Mouse (Mus musculus): ENCODE measurements around the gene Trappc3.

Gene Trappc3

DNA sequence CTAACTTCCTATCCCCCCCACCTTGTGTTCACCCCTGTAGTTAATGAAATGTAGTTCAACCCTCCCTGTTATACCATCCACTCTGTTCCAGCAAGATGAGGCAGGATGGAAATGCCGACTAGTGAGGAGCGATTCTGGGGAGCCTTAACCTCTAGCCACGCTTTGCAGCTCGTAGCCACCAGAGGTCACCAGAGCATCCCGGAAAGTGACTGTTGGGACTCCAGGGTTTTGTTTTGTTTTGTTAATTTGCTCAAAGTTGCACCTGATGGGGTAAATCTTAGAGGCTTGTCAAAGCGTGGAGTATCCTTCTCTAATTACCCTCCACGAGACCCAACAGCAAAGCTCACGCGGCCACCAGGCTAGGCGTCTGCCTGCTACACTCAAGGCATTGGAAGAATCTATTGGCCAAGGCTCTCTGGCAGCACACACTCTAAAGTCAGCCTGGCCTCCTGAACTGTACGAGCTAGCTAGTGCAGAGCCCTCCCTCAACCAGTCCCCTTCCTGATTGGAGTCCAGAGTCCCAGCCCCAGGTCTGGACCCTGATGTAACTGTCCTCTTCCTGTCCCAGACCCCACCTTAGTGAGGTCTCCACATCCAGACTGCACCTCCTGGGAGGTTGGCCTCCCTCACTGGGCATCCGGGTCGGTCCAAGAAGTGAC, 15.9 kb downstream of the Trappc3 start:
- DNase-seq (ENCODE audit: inconsistent age in 2 of 2, low spot score in 1 of 2): peak in 1 of 2 experiments; percentile 80

DNA sequence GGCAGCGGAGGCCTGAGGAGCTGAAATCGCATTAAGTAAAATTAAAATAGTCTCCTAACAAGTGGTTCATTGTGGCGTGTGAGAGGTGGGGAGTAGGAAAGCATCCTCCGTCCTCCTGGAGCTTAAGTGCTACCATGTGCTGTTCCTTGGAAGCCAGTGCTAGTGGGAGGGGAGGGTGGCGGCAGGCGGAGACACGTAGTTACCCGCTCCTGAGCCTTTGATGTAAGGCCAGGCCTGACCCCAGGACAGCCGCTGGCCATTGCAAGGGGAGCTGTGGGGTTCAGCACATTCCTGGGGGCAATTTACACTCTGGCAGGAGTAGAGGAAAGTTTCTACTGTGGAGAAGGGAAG, 16.4 kb downstream of the Trappc3 start:
- DNase-seq (ENCODE audit: inconsistent age in 2 of 2, low spot score in 1 of 2): no peak

- no peak for DNase-seq (ENCODE audit: inconsistent age in 2 of 2, low spot score in 1 of 2)
These were observed 16.8 kb downstream of the Trappc3 start for GRCm38 (mm10) chr4:126278961-126279360.

DNA sequence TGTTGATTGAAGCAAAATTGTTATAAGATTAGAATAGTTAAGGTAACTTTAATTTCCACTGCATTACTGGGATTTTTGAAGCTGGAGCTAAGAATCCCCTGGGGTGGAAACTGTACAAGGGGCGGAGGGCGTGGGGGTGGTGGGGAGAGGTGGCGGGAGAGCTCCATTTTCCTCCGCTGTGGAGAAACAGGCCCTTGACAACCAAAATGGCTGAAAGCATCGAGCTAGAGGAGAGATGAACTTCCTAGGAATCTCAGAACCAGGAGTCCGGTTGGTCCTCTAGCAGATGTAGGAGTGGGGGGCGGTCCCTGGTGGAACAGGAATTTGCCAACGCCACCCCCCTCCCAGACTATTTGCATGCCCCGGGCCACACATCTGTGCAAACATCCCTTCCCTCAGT, 19.6 kb downstream of the Trappc3 start:
- DNase-seq (ENCODE audit: inconsistent age in 2 of 2, low spot score in 1 of 2): no peak

DNA sequence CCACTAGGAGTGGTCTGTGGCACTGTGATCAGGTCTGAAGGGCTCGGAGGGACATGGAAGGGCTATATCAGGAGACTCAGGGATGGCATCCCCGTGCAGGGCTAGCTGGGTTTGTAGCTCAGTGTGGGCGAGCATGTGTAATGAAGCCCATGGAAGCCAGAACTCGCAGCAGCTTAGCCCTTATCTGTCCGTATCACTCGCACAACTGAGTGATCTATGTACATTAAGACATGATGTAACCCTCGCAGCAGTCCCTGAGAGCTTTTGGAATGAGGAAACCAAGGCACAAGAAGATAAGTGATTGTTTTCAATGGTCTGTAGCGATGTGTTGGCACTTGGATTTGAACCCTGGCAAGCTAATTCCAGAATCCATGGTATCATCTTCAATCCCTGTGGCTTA, 21.5 kb downstream of the Trappc3 start:
- DNase-seq (ENCODE audit: inconsistent age in 2 of 2, low spot score in 1 of 2): no peak

GRCm38 (mm10) chr4:126286492-126286891, 24.4 kb downstream of the Trappc3 start, which contains the start of gene Col8a2:
TSS of gene Col8a2 (plus strand) at chr4:126286793.
- no peak for DNase-seq (ENCODE audit: inconsistent age in 2 of 2, low spot score in 1 of 2)

DNA sequence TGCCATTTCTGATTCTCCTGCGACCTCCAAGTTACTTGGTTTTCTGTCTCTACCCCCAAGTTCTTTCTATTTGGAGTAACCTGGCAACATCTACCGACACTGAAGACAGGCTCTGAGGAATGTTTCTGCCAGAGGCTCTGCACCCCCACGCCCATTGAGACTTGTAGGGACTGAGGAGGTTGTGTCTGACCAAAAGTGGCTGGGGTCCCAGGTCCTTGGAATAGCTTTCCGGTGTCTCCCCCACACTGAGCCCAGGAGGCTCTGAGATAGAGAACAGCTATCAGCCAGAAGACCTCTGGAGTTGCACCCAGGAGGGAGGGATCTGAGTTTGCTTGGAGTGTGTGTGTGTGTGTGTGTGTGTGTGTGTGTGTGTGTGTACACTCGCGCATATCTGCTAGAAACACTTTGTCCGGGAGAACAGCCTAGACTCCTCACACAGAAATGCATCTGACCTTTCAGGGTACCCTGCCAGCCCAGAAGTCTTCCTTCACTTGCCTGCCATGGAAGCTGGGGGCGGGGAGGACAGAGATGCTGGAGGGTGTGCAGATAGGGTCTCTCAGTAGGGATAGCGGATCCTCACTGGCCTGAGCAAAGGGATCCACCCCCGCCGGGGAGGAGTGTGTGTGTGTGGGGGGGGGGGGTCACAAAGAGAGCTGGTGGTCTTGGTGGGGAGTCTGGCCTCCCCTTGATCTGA, 25.3 kb downstream of the Trappc3 start:
- no peak for DNase-seq (ENCODE audit: inconsistent age in 2 of 2, low spot score in 1 of 2)

GRCm38 (mm10) chr4:126288085-126288666, 26.1 kb downstream of the Trappc3 start:
- DNase-seq (ENCODE audit: inconsistent age in 2 of 2, low spot score in 1 of 2): no peak

GRCm38 (mm10) chr4:126290314-126290713, 28.2 kb downstream of the Trappc3 start:
- no peak for DNase-seq (ENCODE audit: inconsistent age in 2 of 2, low spot score in 1 of 2)

DNA sequence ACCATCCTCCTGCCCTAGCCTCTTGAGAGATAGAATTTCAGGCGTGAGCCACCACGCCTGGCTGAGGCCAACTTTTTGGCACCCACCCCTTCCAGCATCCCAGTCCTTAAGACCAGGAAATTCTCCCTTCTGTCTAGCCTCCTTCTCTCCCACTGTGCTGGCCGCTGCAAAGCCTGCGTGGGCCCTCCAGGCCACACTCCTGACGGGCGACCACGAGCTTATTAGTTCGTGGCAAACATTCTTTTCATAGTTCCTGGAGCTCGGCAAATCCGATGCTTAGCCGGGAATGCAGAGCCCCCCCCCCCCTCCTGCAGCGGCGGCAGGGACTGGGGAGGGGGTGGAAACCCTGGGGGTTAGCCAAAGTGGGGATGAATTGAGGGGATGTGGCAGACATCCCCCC, 29.1 kb downstream of the Trappc3 start:
- DNase-seq (ENCODE audit: inconsistent age in 2 of 2, low spot score in 1 of 2): no peak

DNA sequence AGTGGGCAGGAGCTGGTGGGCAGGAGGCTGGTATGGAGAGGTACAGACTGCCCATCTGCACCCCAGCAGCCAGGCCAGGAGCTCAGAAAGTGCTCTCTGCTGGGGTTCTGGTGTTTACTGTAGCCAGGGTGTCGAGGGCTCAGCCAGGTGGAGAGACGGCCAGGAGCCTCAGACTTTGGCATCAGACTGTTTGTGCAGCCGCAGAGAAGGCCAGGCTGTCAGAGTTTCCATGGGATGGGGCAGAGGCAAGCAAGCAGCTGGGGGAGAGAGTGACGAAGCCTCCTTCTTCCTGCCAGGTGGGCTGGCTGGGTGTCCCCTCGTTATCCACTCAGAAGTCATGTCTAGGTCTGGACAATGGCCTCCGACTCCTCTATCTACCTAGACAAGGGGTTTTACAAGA, 33.0 kb downstream of the Trappc3 start:
- no peak for DNase-seq (ENCODE audit: inconsistent age in 2 of 2, low spot score in 1 of 2)

DNA sequence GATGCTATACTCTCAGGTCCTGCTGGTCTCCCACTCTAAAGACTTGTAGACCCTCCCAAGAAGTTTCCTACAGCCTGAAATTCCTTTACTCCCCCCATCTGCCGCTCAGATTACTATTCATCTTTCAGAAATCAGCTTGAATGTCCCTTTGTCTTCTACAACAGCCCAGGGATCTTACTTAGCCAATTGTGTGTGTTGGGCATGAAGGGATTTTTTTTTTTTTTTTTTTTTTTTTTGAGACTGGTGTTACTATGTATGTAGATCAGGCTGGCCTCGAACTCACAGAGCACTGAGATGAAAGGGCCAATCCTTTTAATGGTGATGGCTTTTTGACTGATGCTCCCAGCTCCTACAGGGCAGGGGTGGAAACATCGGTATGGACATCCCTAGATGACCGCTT, 33.8 kb downstream of the Trappc3 start:
- no peak for DNase-seq (ENCODE audit: inconsistent age in 2 of 2, low spot score in 1 of 2)

GRCm38 (mm10) chr4:126296617-126297101, 34.5 kb downstream of the Trappc3 start:
- peak; percentile 66 to 88 for DNase-seq (ENCODE audit: inconsistent age in 2 of 2, low spot score in 1 of 2)

- DNase-seq (ENCODE audit: inconsistent age in 2 of 2, low spot score in 1 of 2): no peak
These were observed 38.9 kb downstream of the Trappc3 start for GRCm38 (mm10) chr4:126300916-126301583.

DNA sequence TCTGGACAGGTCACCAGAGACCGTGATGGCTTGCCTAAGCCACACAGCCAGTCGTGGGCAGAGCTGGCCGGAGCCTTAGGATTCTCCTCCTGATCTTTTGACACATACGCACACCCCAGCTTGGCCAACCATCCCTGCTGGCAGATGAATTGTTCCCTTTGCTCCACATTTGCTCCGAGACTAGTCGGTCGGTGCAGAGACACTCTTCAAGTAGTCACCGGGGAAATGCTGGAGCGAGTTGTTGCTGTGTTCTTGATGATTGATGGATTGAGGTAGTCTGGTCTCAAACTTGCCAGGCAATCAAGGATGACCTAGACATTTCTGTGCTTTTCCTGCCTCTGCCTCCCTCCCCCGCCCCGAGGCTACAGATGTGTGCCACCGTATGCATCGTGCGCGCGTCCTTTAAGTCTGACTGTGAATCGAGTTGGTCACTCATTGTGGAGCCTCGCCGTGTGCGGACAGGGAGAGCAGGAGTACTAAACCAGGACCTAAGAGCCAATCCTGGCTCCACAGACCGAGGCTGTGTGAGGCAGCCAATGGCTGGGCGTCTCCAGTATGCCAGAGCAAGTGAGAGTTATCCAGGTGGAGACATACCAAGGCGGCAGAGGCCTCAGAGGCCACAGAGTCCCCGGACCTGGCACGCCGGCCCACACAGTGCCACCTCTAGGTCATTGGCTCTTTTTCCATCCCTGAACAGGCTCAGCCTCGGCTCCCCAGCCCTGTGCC, 39.6 kb downstream of the Trappc3 start:
- no peak for DNase-seq (ENCODE audit: inconsistent age in 2 of 2, low spot score in 1 of 2)

DNA sequence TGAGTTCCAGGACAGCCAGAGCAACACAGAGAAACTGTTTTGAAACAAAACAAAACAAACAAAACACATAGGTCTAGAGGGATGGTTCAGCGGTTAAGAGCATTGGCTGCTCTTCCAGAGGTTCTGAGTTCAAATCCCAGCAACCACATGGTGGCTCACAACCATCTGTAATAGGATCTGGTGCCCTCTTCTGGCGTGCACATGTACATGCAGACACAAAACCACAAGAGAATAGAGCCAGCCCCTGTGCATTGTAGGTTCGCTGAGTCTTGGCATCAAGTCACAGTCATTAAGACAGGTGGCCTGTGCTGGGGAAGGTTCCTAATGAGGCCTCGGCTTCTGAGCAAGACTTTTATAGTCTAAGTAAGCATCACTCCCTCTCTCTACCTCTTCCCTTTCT, 41.8 kb downstream of the Trappc3 start:
- DNase-seq (ENCODE audit: inconsistent age in 2 of 2, low spot score in 1 of 2): no peak

DNA sequence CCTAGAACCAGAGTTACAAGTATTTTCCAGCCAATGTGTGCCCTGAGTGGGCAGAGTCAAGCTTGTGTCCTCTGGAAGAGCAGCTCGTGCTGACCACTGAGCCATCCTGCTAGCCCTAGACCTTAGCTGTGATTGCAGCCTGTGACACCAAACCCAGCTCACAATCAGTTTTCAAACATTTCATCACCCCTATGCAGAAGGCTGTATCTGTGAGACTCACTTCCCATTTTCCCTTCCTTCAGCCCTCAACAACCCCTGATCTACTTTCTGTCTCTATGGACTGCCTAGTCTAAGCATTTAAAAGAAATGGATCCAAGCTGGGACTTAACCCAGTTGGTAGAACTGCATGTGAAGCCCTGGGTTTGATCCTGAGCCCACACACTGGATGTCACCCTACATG, 43.3 kb downstream of the Trappc3 start:
- DNase-seq (ENCODE audit: inconsistent age in 2 of 2, low spot score in 1 of 2): no peak

- DNase-seq (ENCODE audit: inconsistent age in 2 of 2, low spot score in 1 of 2): no peak
These were observed 43.9 kb downstream of the Trappc3 start for GRCm38 (mm10) chr4:126306058-126306457.

- no peak for DNase-seq (ENCODE audit: inconsistent age in 2 of 2, low spot score in 1 of 2)
These were observed 44.7 kb downstream of the Trappc3 start for GRCm38 (mm10) chr4:126306827-126307226.

DNA sequence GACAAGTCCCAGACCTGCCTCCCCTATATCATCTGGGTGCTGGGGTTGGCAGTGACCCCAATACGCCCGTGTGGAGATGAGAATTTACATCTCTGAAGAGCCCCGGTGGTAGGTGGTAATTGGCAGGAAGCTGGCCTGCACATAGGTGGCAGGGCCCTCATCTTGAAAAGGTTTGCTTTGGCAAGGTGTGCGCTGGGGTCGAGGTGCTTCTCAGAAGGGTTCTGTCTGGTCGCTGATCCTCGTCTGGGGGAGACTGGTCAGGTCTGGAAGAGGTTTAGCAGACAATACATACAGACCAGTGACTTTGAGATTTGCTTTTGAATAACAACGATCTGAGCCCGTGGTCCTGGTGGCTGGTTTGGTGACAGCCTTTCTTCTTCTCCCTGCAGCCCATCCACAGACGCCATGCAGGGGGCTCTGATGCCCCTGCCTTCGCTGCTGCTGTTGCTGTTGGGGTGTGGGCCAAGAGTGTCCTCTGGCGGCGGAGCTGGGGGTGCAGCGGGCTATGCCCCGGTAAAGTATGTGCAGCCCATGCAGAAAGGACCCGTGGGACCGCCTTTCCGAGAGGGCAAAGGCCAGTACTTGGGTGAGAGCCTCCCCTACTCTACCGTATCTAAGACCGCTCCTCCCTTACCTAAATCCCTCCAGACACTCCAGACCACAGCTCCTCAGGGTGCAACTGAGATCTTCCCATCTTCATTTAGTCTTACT, 47.2 kb downstream of the Trappc3 start:
- DNase-seq (ENCODE audit: inconsistent age in 2 of 2, low spot score in 1 of 2): peak in 1 of 2 experiments; percentile 31

Data from adrenal gland, adult (tissue).